Mouse (Mus musculus): ENCODE data around the gene Qpct.

DNA sequence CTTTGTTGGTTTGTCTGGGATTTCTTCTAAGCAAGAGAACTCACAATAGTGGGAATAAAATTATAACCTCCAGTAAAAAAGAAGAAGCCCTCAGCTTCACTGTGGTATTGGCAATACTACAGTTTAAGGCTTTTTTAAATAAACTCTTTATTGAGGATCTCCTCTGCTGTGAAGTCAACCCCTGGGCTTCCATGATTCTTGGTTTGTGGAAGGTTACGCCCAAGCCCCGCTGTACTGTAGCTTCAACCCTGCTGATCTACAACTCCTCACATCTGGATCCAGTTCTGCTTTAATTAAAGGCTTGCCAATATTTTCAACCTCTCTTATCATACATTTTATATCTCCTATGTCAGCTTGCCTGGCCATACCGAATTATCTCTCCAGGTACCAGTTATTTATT lies 68.6 kb downstream of the Qpct start:
- no peak for TF ChIP-seq ZC3H11A (IDR thresholded peaks at IDR 0.05; ENCODE audit: borderline replicate concordance, low read depth, low read length)
- no peak for TF ChIP-seq MAFK (IDR thresholded peaks at IDR 0.05; ENCODE audit: insufficient read depth, low read depth, low read length)
